Mouse (Mus musculus) layer of hippocampus, postnatal 14 days (tissue): ENCODE results near the gene Trip6. TPM values are rescaled to one million over a fixed set of nuclear protein-coding genes. Genes with fewer than 3 reads are reported as not detected.

Source experiments
- DNase-seq, 2 experiments: peaks; one replicate each; pipeline ENCODE4 v3.0.0; 2021 to 2022; ENCODE audit warnings: low spot score in 2 of 2, mixed read lengths in 1 of 2
- long read RNA-seq, 2 experiments: library from polyadenylated mRNA; stranded (forward); transcript quantifications; one replicate each; pipeline ENCODE4 v2.0.0; 2021
- total RNA-seq, 2 experiments: library from RNA; stranded (reverse); gene quantifications; 2 replicates each; pipeline ENCODE4 v1.2.3; 2021

The Trip6 gene
- total RNA-seq, result 1 to 10 TPM; 4.6 to 6.0 TPM
- long read RNA-seq, experiment 1, partial matches to known transcripts, result 0 of 5 reads
- long read RNA-seq, experiment 1, other reads (novel, unspliced or antisense), result 1 of 5 reads
- long read RNA-seq, experiment 2, transcript Trip6-201 (9 exons, 2,168 nt), result major isoform, 7 of 9 reads
- long read RNA-seq, experiment 2, partial matches to known transcripts, result 0 of 9 reads
- long read RNA-seq, experiment 2, other reads (novel, unspliced or antisense), result 2 of 9 reads

- DNase-seq, result peak in 1 of 2 experiments; percentile 61
These were observed at the start of gene Trip6 for GRCm38 (mm10) chr5:137314193-137315083. Trip6 (minus strand) TSS chr5:137314404.

GRCm38 (mm10) chr5:137358382-137358781 is 44.2 kb upstream of the Trip6 start:
- DNase-seq, result no peak

GRCm38 (mm10) chr5:137354091-137354490 is 39.9 kb upstream of the Trip6 start:
- no peak for DNase-seq

- no peak for DNase-seq
These were observed 38.1 kb upstream of the Trip6 start for GRCm38 (mm10) chr5:137352011-137352975.

- no peak for DNase-seq
These were observed 37.2 kb upstream of the Trip6 start for GRCm38 (mm10) chr5:137351394-137351793.

GRCm38 (mm10) chr5:137351058-137351380 is 36.8 kb upstream of the Trip6 start:
- DNase-seq, result no peak

GRCm38 (mm10) chr5:137350205-137351057 is 36.2 kb upstream of the Trip6 start:
- DNase-seq, result no peak

- peak; percentile 51 to 73 for DNase-seq
These were observed 35.4 kb upstream of the Trip6 start, which contains the start of gene Ephb4 for GRCm38 (mm10) chr5:137349384-137350204. Ephb4 (plus strand) TSS chr5:137350109.

GRCm38 (mm10) chr5:137348482-137349383 is 34.5 kb upstream of the Trip6 start:
- no peak for DNase-seq

GRCm38 (mm10) chr5:137347856-137348255 is 33.7 kb upstream of the Trip6 start:
- no peak for DNase-seq

- no peak for DNase-seq
These were observed 32.8 kb upstream of the Trip6 start for GRCm38 (mm10) chr5:137346983-137347382.

- no peak for DNase-seq
These were observed 32.2 kb upstream of the Trip6 start for GRCm38 (mm10) chr5:137346388-137346787.

- no peak for DNase-seq
These were observed 31.6 kb upstream of the Trip6 start for GRCm38 (mm10) chr5:137345821-137346220.

GRCm38 (mm10) chr5:137343869-137344268 is 29.7 kb upstream of the Trip6 start:
- DNase-seq, result no peak

- no peak for DNase-seq
These were observed 29.2 kb upstream of the Trip6 start for GRCm38 (mm10) chr5:137343412-137343811.

GRCm38 (mm10) chr5:137342407-137343012 is 28.3 kb upstream of the Trip6 start:
- no peak for DNase-seq

- DNase-seq, result no peak
These were observed 26.0 kb upstream of the Trip6 start for GRCm38 (mm10) chr5:137340222-137340621.
